Mouse (Mus musculus): ENCODE data around the gene Bach2. TPM values are rescaled to one million over a fixed set of nuclear protein-coding genes. Genes with fewer than 3 reads are reported as not detected.
A peak's percentile ranks its signal among the peaks of the same experiment; 100 is the strongest.

Gene Bach2
- total RNA-seq (2021) = 1 to 10 TPM; 1.9 to 2.8 TPM
- long read RNA-seq, experiment 1 = 0 reads
- long read RNA-seq, experiment 2, partial matches to known transcripts = 0 of 3 reads
- long read RNA-seq, experiment 2, other reads (novel, unspliced or antisense) = 3 of 3 reads

DNA sequence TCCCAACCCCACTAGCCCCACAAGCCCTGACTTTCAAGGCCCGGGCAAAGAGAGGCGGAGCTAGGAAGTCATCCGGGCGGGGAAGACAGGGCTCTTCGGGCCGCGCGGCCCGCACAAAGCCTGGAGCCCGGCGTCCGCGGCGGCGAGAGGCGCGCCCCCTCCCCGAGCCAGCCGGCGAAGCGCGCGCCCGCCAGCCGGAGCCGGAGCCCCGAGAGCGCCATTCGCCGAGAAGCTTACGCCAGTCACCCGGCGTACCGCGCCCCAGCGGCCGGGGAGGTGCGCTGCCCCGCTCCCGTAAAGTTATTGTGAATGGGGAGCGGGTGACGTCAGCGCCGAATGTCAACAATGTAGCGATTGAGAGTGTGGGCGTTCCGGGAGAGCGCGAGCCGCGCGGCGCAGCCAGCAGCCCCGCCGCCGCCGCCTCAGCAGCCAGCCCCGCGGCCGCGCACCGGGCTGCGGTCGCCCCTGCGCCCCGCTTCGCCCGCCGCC lies at the start of gene Bach2:
Gene Bach2 (plus strand): TSS at position 439 of the 489 bp plus-strand sequence.
- DNase-seq (ENCODE audit: low spot score in 2 of 2) = peak; percentile 84 to 86

DNA sequence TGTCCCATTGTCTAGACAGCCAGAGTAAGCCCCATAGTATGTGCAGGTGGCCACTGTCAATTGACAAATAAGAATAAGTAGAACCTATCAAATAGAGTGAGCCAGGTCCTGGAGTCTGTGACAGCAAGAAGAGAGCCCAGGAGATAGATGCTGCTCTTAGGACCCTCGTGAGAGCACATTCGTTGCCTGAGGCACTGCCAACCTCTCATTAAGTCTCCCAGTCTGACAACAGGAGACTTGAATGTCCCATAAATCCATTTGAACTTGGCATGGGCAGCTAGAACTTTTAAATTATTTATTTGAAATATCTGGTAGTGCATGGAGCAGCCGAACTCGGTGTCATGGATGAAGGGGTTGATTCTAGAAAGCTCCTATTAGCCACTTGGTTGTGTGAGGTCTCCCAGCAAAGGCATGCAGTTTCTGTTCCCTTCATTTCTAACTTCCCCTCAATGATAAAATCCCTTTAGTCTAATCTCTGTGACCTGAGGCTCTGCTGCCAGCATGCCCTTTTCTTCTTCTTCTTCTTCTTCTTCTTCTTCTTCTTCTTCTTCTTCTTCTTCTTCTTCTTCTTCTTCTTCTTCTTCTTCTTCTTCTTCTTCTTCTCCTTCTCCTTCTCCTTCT lies 49.1 kb upstream of the Bach2 start:
- no peak for DNase-seq (ENCODE audit: low spot score in 2 of 2)

DNA sequence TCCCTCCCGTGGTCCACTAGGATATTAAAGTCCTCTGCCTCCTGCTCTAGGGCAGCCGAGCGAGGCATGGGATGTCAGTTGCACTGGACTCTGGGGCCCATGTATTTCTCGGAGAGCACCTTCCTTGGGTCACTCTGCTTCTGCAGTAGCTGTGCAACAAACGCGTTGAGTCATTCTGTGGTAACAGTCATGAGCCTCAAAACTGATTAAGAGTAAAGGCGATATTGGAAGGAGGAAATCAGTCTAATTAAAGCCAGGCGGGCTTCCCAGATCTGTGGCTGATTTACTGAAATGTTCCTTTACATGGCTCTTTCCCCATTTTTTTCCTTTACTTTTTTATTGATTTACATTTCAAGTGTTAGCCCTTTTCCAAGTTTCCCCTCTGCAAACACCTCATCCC lies 48.1 kb upstream of the Bach2 start:
- no peak for DNase-seq (ENCODE audit: low spot score in 2 of 2)

DNA sequence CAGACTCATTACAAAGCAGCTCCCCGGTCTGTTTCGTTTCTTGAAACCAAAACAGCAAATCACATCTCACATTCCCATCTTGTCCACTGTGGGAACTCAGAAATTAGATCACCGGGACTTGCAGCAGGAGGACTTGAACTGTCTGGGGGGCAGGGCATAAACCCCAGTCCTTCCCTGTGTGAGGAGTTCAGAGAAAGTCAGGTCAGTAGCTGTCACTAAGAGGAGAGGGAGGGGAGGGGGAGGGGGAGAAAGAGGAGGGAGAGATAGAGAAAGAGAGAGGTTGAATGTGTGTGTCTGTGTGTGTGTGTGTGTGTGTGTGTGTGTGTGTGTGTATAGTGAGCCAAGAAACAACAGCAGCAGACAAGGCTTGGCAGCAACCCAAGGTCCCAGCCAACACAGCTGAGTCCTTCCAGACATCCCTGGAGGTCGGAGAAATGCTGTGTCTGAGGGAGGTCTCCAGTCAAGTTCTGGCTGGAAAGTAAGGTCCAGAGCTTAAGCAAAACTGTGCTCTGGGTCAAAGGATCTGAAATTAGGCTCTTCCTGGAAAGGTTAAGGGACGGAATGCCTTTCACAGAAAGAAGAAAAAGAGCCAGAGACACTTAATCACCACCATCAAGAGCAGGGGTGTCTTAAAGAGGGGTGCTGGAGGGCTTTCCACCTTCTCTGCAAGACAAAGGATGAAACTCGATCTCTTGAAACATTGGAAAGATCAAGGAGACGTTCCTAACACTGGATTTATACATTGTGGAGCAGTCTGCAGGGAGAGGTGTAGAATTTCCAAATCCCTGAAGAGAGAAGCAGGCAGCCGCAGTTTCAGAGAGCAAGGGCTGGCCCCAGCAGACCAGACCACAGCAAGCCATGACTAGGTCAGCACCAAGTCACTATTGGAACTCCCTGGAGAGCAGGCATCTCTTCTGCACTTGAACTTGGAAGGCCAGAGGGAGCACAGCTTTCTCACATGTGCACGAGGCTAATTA lies 42.4 kb upstream of the Bach2 start:
- DNase-seq (ENCODE audit: low spot score in 2 of 2) = peak; percentile 43 to 49

DNA sequence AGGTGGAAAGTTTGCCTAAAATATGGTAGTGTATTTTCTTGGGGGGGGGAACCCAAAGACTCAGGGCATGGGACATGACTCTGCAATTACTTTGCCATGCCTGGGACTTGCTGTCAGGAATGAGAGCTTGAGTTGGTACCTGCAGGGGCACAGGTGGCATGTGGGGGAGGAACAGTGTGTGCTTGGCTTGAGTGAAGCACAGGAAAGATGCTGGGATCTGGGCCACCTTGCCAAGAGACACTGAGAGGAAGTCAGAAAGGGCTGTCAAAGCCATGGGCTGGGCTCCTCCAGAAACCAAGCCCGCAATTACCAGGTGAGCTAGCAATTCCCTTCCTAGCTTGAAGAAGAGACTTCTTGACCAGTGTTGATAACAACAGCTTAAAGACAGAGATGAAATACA lies 40.6 kb upstream of the Bach2 start:
- no peak for DNase-seq (ENCODE audit: low spot score in 2 of 2)

DNA sequence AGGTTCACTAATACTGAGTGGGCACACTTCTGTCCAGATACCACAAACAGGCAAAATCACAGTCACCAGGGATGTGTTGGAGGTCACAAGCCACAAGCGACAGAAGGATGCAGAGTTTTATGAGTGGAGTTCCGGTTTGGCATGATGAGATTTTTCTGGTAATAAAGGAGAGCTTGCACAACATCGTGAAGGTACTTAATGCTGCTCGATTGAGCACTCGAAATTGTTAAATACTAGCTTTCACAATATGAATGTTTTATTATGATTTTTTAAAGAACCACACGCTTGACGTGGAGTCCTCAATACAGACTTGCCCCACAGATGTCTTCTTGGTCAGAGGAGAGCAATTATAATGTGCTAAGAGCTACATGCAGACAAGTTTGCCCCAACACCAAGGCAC lies 40.0 kb upstream of the Bach2 start:
- no peak for DNase-seq (ENCODE audit: low spot score in 2 of 2)

DNA sequence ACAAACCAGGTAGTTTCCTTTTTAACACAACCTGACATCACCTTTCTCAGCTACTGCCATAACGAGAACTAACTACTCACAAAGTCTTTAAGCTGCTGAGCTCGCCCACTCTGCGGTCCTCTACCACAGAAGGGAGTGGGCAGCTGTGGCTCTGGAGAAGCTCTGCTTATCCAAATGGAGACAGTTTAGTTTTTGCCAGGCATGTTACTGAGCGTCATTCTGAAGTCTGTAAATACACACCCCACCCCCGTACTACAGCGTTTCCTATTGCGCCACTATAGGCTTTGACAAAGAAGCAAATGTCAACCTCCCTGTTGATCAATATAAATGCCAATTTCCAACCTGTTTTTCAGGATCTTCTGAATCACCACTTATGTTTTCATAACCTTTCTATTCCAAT lies 39.4 kb upstream of the Bach2 start:
- no peak for DNase-seq (ENCODE audit: low spot score in 2 of 2)

DNA sequence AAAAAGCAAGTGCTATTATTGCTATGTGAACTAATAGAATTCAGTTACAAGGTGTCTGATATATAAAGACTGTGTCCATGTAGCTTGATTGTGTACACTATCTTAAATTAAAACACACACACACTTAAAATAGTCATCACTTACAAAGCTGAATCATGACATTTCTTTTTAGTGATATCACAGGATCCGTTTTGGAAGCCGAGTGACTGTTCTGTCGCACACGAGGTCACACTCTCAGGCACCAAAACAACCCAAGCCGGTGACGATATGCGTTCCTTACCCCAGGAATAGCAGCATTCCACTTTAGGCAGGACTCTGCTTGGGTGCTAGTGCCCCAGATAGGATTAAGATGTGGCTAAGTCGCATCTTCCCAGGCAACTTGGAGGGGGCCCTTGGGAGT lies 37.5 kb upstream of the Bach2 start:
- DNase-seq (ENCODE audit: low spot score in 2 of 2) = no peak

DNA sequence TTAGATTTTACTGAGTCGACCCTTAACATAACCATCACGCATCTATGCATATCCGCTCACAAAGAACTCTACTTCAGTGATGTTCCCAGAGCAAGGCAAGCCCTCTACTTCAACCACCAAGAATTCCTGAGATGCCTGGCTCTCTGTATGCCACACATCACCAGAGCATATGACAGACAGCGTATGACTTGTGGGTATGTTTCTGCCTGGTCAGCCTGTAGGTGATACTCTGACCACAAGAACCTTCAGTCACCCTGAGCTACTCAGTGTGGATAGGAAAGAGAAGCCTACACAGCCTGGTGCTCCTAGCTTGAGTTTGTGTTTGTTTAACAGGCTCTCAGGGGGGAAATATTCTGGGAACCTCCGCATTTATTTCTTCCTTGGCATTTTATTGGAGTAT lies 36.2 kb upstream of the Bach2 start:
- no peak for DNase-seq (ENCODE audit: low spot score in 2 of 2)

DNA sequence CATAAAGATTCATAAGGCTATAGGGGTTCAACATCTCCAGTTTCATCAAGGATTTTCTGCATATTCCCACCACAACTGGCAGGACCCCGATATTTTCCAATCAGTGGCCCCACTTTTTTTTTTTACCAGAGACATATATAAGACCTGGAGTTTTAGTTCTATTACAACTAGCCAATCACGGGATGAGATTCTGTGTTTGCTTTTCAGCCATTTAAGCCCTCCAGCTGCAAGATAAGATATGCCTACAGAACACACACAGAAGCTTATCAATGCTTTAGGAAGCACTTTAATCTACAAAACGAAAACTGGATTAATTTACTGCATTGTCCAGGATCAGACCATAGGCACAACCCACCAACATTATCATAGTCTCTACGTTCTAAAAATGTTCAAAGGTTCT lies 33.8 kb upstream of the Bach2 start:
- DNase-seq (ENCODE audit: low spot score in 2 of 2) = no peak

DNA sequence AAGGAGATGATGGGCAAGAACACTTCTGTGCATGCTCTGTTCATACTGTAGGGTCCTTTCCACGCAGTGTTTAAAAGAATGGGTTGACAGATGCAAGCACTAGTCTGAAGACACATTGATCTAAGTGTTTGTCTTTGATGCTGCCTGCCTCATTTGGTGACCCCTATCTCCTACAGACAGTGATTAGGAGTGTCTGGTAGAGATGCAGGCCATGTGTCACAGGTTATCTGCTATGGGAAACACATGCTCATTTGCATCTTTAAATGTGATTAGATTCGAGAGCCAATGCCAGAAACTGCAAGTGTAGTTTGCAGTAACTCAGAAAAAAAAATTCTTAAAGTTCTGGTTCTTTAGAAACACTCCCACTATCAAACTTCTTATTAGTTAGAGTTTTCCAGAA lies 32.8 kb upstream of the Bach2 start:
- no peak for DNase-seq (ENCODE audit: low spot score in 2 of 2)

DNA sequence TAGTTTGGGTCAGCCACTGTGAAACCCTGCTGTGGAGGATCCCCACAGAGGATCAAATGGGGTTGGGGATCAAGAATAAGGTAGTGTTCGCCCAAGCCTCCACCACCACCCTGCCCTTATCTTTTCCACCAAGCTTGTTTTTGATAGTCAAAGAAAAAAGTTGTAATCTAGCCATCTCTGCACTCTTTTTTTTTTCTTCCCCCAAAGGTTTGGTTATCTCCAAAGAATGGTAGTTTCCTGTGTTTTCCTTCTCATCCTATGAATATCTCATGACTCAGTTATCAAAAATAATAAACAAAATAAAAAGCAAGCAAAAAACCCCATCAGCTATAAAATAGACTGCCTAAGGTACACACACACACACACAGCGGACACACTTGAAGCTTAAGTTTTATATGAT lies 28.6 kb upstream of the Bach2 start:
- no peak for DNase-seq (ENCODE audit: low spot score in 2 of 2)

DNA sequence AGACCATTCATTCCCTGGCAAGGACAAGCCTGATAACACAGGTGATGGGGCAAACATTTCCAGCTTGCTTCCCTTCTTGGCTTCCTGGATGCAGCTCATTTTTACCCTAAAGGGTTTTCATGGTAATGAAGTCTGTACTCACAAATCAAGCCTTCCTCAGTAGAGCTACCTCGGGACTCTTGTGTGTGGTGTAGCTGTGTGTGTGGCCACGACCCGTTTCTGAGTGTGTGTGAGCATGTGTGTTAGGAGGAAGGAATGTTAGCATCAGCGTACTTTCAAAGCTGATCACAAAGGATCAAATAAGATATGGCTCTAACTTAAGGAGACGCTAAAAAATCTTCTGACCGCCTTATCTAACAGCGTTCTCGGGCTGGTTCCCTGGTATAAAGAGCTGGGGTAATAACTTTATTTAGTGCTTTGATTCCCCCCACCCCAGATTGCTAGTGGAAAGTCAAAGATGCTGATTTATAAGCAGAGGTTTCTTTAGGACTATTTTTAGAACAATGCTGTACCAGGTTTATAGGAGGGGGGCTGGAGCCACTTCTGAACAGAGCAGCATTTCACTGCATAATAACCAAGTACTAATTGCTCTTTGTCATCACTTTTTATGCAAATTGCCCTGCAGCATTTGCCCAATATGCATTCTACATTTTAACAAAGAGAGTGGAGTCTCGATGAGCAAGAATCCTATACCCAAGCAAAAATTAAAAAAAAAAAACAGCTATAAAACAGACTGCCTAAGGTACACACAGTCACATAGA lies 28.0 kb upstream of the Bach2 start:
- DNase-seq (ENCODE audit: low spot score in 2 of 2) = no peak

DNA sequence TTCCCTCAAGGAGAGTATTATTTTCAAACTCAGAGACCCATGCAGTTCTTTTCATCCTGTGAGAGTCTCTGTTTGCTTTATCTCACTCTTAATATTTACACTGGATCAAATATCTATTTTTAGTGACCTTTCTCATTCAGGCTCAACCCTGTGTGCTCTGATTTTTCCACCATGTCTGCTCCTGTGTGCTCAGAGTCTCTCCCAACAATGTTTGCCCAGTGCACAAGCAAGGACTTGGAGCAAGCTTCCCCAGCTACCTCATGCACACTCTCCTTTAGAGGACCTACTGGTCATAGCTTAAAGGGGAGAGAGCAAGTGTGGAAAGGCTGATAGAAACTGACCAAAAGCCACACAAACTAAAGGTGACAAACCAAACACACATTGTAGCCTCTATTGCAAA lies 26.0 kb upstream of the Bach2 start:
- DNase-seq (ENCODE audit: low spot score in 2 of 2) = no peak

DNA sequence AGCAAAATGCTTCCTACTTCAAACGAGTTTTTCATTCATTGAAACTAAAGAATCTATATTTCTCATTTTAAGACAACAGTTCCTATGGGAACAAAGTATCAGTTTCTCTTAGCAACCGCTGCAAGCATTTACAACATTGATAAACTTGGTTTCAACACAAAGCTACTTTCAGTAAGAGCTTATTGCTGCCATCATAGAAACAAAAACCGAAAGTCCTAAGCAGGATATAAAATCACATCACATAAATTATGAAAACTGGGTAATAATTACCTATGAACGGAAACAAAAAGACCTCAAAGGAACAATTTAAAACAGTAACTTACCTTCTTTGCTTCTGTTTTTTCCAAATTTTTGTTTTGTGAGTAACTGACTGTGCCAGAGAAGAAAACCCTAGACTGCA lies 22.1 kb upstream of the Bach2 start:
- no peak for DNase-seq (ENCODE audit: low spot score in 2 of 2)

DNA sequence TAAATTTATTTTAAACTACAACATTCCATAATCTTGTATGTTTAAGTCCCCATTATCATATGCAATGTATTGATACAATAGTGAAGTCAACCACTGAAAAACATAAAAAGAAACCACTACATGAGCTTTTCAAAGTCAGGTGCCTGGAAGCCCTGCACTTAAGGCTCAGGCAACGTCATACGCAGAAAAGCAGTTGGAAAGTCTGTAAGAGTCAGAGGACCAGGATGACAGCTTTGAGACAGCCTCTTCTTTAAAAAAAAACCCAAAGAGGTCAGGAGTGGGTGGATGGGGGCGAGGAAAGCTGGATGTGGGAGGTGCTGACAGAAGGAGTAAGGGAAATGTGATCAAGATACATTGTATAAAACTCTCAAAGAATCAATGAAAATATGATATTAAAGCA lies 21.6 kb upstream of the Bach2 start:
- DNase-seq (ENCODE audit: low spot score in 2 of 2) = no peak

DNA sequence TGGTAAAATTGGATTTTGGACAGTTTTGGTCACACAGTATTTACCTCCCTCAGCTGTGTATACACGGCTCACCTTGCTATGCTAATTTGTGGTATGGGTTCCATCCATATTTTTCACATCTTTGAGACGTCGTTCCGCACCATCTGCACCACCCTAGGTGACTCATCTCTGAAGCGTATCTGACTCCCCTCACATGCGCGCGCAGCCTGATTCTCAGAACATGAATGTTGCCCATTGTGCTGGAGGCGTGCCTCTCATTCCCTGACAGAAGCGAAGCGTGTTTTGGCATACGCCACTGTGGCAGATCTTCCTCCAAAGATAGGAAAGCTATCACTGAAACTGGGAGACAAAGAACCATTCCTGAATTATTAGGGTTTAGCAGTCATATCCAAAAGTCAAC lies 21.0 kb upstream of the Bach2 start:
- no peak for DNase-seq (ENCODE audit: low spot score in 2 of 2)

DNA sequence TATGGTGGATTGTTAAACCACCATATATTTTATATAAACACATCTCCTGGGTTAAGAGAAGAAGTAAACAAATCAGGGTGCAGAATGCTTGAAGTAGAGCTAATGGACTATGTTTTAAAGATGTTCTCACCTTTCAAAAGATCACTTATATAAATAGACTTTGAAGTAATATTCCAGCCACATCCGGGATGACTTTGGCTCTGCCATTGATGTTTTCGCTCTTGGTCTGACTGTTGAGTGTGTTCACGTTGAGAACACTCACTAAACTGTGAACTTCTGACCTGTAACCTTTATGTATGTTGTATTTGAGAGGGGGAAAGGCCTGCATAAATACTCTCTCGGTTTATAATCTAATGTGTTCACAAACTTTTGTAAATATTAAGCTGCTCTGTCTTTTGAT lies 20.2 kb upstream of the Bach2 start:
- DNase-seq (ENCODE audit: low spot score in 2 of 2) = no peak

DNA sequence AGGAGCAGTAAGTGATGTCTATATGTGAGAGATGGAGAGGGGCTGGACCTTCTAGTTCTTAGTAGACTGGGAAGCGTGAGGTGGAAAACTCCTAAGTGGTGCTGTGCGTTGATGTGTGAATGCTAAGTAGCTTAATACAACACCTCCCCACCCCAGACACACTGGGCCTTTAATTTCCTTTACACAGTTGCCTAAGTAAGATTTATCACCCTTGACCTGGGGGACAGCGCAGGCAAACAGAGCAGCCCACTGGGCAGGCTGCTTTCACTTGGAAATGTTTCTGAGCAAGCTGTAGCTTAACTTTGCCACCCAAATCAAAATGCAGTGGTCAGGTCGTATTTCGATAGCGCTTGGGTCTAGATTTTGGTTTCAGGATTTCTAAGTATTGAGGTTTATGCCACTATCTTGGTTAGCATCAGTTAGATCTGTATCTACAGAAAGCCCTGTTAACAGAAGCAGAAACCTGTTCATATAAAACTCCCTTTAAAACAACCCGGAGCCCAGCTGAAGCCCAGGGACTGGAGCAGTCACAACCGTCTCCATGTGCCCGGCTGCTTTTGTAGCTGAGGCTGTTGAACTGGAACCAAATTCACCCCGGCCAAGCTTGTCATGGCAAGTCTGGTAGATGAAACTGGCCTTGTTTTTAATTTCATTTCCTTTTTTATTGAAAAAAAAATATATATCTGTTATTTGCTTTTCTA lies 19.0 kb upstream of the Bach2 start:
- no peak for DNase-seq (ENCODE audit: low spot score in 2 of 2)

DNA sequence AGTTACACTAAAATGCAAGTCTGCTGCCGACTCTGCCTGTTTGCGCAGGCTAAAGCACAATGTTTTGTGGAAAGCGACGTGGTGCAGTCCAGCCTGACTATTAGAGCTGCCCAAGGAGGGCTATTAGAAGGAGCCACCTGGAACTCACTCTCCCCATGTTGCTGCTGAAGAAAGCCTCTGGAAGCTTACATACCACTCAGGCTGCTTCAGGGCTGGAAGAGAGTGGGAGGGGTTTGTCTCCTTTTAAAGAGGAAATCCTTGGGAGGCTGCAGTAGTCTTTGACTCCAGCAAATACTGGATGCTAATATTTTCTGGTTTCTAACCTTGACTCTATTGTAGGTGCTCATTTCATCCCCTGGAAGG lies 18.5 kb upstream of the Bach2 start:
- no peak for DNase-seq (ENCODE audit: low spot score in 2 of 2)

DNA sequence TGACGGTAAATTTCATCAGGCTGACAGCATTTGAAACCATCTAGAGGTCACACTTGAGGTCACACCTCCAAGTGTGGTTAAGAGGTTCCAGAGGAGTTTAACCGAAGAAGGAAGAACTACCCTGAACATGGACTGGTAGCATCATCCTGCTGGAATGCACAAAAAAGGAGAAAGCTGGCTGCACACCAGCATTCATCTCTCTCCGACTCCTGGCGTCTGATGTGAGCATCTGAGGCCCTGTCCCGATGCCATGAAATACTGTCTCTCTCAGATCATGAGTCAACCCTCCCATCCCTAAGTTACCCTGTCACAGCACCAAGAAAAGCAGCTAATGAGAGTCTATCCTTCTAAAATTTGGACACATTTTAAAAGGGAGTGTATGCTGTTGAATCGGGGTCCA lies 17.6 kb upstream of the Bach2 start:
- no peak for DNase-seq (ENCODE audit: low spot score in 2 of 2)
